Mouse (Mus musculus): ENCODE measurements around the gene Cuedc1.

Gene Cuedc1

GRCm38 (mm10) chr11:88086737-88087627 is 10.9 kb upstream of the Cuedc1 start:
- peak; percentile 62 to 85 for DNase-seq (ENCODE audit: low spot score in 2 of 2)

GRCm38 (mm10) chr11:88089150-88089549 is 8.7 kb upstream of the Cuedc1 start:
- DNase-seq (ENCODE audit: low spot score in 2 of 2) = no peak

- DNase-seq (ENCODE audit: low spot score in 2 of 2) = no peak
Measured at GRCm38 (mm10) chr11:88090293-88090692, 7.6 kb upstream of the Cuedc1 start.

- DNase-seq (ENCODE audit: low spot score in 2 of 2) = no peak
Measured at GRCm38 (mm10) chr11:88091949-88092348, 5.9 kb upstream of the Cuedc1 start.

GRCm38 (mm10) chr11:88097173-88097572 is 685 bp upstream of the Cuedc1 start:
- no peak for DNase-seq (ENCODE audit: low spot score in 2 of 2)

- peak; percentile 72 to 82 for DNase-seq (ENCODE audit: low spot score in 2 of 2)
Measured at GRCm38 (mm10) chr11:88098787-88099598, 1.1 kb downstream of the Cuedc1 start.

GRCm38 (mm10) chr11:88099599-88100023 is 1.8 kb downstream of the Cuedc1 start:
- peak; percentile 44 to 55 for DNase-seq (ENCODE audit: low spot score in 2 of 2)

- no peak for DNase-seq (ENCODE audit: low spot score in 2 of 2)
Measured at GRCm38 (mm10) chr11:88100170-88100569, 2.3 kb downstream of the Cuedc1 start.

- DNase-seq (ENCODE audit: low spot score in 2 of 2) = no peak
Measured at GRCm38 (mm10) chr11:88103214-88103941, 5.5 kb downstream of the Cuedc1 start.

- DNase-seq (ENCODE audit: low spot score in 2 of 2) = no peak
Measured at GRCm38 (mm10) chr11:88105494-88106291, 7.8 kb downstream of the Cuedc1 start.

GRCm38 (mm10) chr11:88106292-88106554 is 8.4 kb downstream of the Cuedc1 start:
- DNase-seq (ENCODE audit: low spot score in 2 of 2) = no peak

- DNase-seq (ENCODE audit: low spot score in 2 of 2) = no peak
Measured at GRCm38 (mm10) chr11:88107365-88107764, 9.5 kb downstream of the Cuedc1 start.

- DNase-seq (ENCODE audit: low spot score in 2 of 2) = no peak
Measured at GRCm38 (mm10) chr11:88110031-88110594, 12.3 kb downstream of the Cuedc1 start.

GRCm38 (mm10) chr11:88112078-88112477 is 14.2 kb downstream of the Cuedc1 start:
- no peak for DNase-seq (ENCODE audit: low spot score in 2 of 2)

- DNase-seq (ENCODE audit: low spot score in 2 of 2) = no peak
Measured at GRCm38 (mm10) chr11:88112677-88113333, 14.9 kb downstream of the Cuedc1 start.

GRCm38 (mm10) chr11:88113543-88114271 is 15.8 kb downstream of the Cuedc1 start:
- no peak for DNase-seq (ENCODE audit: low spot score in 2 of 2)

GRCm38 (mm10) chr11:88114871-88115301 is 17.0 kb downstream of the Cuedc1 start:
- no peak for DNase-seq (ENCODE audit: low spot score in 2 of 2)

GRCm38 (mm10) chr11:88116568-88116967 is 18.7 kb downstream of the Cuedc1 start:
- no peak for DNase-seq (ENCODE audit: low spot score in 2 of 2)

GRCm38 (mm10) chr11:88117356-88118090 is 19.7 kb downstream of the Cuedc1 start:
- DNase-seq (ENCODE audit: low spot score in 2 of 2) = no peak
